Mouse (Mus musculus) cerebellum, adult 2 months (tissue): ENCODE measurements at regions not wholly inside any gene's neighbourhood (a gene's known extent, or its start where the extent isn't known, plus 50 kb on each side); places are given as distances from the start of the nearest gene placed in this dataset.

Experiments used
- CTCF ChIP-seq: fragments of 200-500 bp; IDR thresholded peaks from 2 replicates; pipeline ENCODE4 v1.5.1; 2011; ENCODE audit warnings: low read depth, mild to moderate bottlenecking, control low read depth, low read length, moderate library complexity, borderline replicate concordance; ENCODE audit not compliant: insufficient read depth
- POLR2A ChIP-seq: fragments of 200-500 bp; IDR thresholded peaks from 2 replicates; pipeline ENCODE4 v1.6.1; 2011; ENCODE audit warnings: low read length, control low read depth, borderline replicate concordance; ENCODE audit not compliant: insufficient read depth

DNA sequence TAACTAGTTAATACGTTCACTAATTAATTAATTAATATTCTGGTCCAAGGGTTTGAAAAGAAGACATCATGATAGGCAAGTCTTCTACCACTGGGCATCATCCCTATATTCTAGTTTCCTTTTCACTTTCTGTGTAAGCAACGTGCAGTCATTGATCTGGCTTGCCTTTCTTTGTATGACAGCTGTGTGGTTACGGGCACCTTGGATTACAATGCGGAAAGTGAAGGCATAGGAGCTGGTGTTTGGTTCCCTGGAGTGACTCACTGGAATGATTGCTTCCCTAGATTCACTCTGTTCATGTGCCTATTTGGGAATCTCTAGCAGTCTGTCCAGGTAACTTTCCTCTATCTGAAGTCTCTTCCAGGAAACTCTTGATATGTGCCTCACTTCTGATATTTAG lies 120.5 kb upstream of the Ntf3 start:
- TF ChIP-seq POLR2A (no peak), CTCF (no peak)
